Mouse (Mus musculus): ENCODE results near the gene Aurkb. TPM values are rescaled to one million over a fixed set of nuclear protein-coding genes. Genes with fewer than 3 reads are reported as not detected.

The Aurkb gene
- polyA plus RNA-seq, 2 experiments = 109 to 124 TPM

- peaks cover 30% of the 10 kb centered on the region for H3K4me1 ChIP-seq (ENCODE audit: control insufficient read depth, insufficient read depth, low read length)
- peak overlapping the region; percentile 70 for H3K27ac ChIP-seq (replicated peaks; ENCODE audit: low read depth, low read length)
- peak overlapping the region; percentile 60 for H3K4me2 ChIP-seq (replicated peaks; ENCODE audit: low read depth, low read length, severe bottlenecking)
- H3K9me3 ChIP-seq (ENCODE audit: control insufficient read depth, low read length) = no peaks in the 10 kb centered on the region
- TF ChIP-seq POLR2A (IDR thresholded peaks at IDR 0.05; ENCODE audit: borderline replicate concordance, extremely low read depth, insufficient read depth, insufficient read length) = 0 out of 2 replicates have a peak, but pooled peaks have one; percentile 31
- peak; percentile 87 for DNase-seq (ENCODE audit: low spot score)
- peaks cover 34% of the 10 kb centered on the region for H3K36me3 ChIP-seq (ENCODE audit: control insufficient read depth, insufficient read depth, low read length)
- H3K9ac ChIP-seq (ENCODE audit: low read depth, low read length, severe bottlenecking) = peak overlapping the region; percentile 47
- no peaks in the 10 kb centered on the region for H3K27me3 ChIP-seq (ENCODE audit: control insufficient read depth, insufficient read depth, low read length)
- H3K4me3 ChIP-seq (replicated peaks; ENCODE audit: low read length) = peak overlapping the region; percentile 47
- WGBS = 0% methylated on average over 13 of the region's 19 CpGs
- no peak for ATAC-seq (ENCODE audit: low FRiP score, low read depth)
Measured at GRCm38 (mm10) chr11:69098762-69099091, 53.3 kb downstream of the Aurkb start.

GRCm38 (mm10) chr11:69099177-69099914 lies 53.9 kb downstream of the Aurkb start:
- peak overlapping the region; percentile 70 for H3K27ac ChIP-seq (replicated peaks; ENCODE audit: low read depth, low read length)
- H3K4me1 ChIP-seq (ENCODE audit: control insufficient read depth, insufficient read depth, low read length) = peaks cover 28% of the 10 kb centered on the region
- whole genome bisulfite sequencing = 2% methylated on average over 22 of the region's 22 CpGs
- TF ChIP-seq POLR2A (IDR thresholded peaks at IDR 0.05; ENCODE audit: borderline replicate concordance, extremely low read depth, insufficient read depth, insufficient read length) = no peak
- ATAC-seq (ENCODE audit: low FRiP score, low read depth) (no peak), DNase-seq (ENCODE audit: low spot score) (peak; percentile 53)
- H3K36me3 ChIP-seq (ENCODE audit: control insufficient read depth, insufficient read depth, low read length) = peaks cover 40% of the 10 kb centered on the region
- peak overlapping the region; percentile 47 for H3K4me3 ChIP-seq (replicated peaks; ENCODE audit: low read length)
- peak overlapping the region; percentile 60 for H3K4me2 ChIP-seq (replicated peaks; ENCODE audit: low read depth, low read length, severe bottlenecking)
- no peaks in the 10 kb centered on the region for H3K27me3 ChIP-seq (ENCODE audit: control insufficient read depth, insufficient read depth, low read length)
- H3K9me3 ChIP-seq (ENCODE audit: control insufficient read depth, low read length) = no peaks in the 10 kb centered on the region
- H3K9ac ChIP-seq (ENCODE audit: low read depth, low read length, severe bottlenecking) = peak overlapping the region; percentile 47

- Histone ChIP-seq H3K27ac (replicated peaks; ENCODE audit: low read depth, low read length) (peak overlapping the region; percentile 70), H3K9ac (ENCODE audit: low read depth, low read length, severe bottlenecking) (peak overlapping the region; percentile 47; the same call in 1 of the 2 replicates), H3K4me1 (ENCODE audit: control insufficient read depth, insufficient read depth, low read length) (peaks cover 27% of the 10 kb centered on the region), H3K9me3 (ENCODE audit: control insufficient read depth, low read length) (no peaks in the 10 kb centered on the region), H3K36me3 (ENCODE audit: control insufficient read depth, insufficient read depth, low read length) (peaks cover 46% of the 10 kb centered on the region), H3K4me2 (replicated peaks; ENCODE audit: low read depth, low read length, severe bottlenecking) (peak overlapping the region; percentile 60), H3K27me3 (ENCODE audit: control insufficient read depth, insufficient read depth, low read length) (no peaks in the 10 kb centered on the region), H3K4me3 (replicated peaks; ENCODE audit: low read length) (peak overlapping the region; percentile 47)
- peak; percentile 21; the same call in 1 of the 2 replicates for ATAC-seq (ENCODE audit: low FRiP score, low read depth)
- under 1% methylated on average over 23 of the region's 23 CpGs for WGBS
- no peak for TF ChIP-seq POLR2A (IDR thresholded peaks at IDR 0.05; ENCODE audit: borderline replicate concordance, extremely low read depth, insufficient read depth, insufficient read length)
- DNase-seq (ENCODE audit: low spot score) = peak; percentile 83
Measured at GRCm38 (mm10) chr11:69099915-69100345, 54.5 kb downstream of the Aurkb start.

- Histone ChIP-seq H3K4me3 (replicated peaks; ENCODE audit: low read length) (peak overlapping the region; percentile 47), H3K27ac (replicated peaks; ENCODE audit: low read depth, low read length) (no peak overlapping the region), H3K4me1 (ENCODE audit: control insufficient read depth, insufficient read depth, low read length) (peaks cover 27% of the 10 kb centered on the region)
Measured at GRCm38 (mm10) chr11:69100639-69101360, 55.4 kb downstream of the Aurkb start.

More at GRCm38 (mm10) chr11:69100639-69101360, 55.4 kb downstream of the Aurkb start:
- H3K27me3 ChIP-seq (ENCODE audit: control insufficient read depth, insufficient read depth, low read length) = no peaks in the 10 kb centered on the region
- 89% methylated on average over 20 of the region's 20 CpGs for WGBS
- peaks cover 55% of the 10 kb centered on the region for H3K36me3 ChIP-seq (ENCODE audit: control insufficient read depth, insufficient read depth, low read length)
- ATAC-seq (ENCODE audit: low FRiP score, low read depth) (no peak), DNase-seq (ENCODE audit: low spot score) (no peak)
- no peak overlapping the region for H3K9ac ChIP-seq (ENCODE audit: low read depth, low read length, severe bottlenecking)
- H3K9me3 ChIP-seq (ENCODE audit: control insufficient read depth, low read length) = no peaks in the 10 kb centered on the region
- H3K4me2 ChIP-seq (replicated peaks; ENCODE audit: low read depth, low read length, severe bottlenecking) = peak overlapping the region; percentile 60
- TF ChIP-seq POLR2A (IDR thresholded peaks at IDR 0.05; ENCODE audit: borderline replicate concordance, extremely low read depth, insufficient read depth, insufficient read length) = no peak

Other genes starting within 250 kb of the Aurkb start
- 85.7 and 117 TPM in 2 replicates for gene Ndel1, start 173.8 kb upstream of the Aurkb start, polyA plus RNA-seq (2012; rRNA removed)
- gene Ndel1, start 173.8 kb upstream of the Aurkb start, polyA plus RNA-seq (2014; fragmentation: Nextera tagmentation; extraction: Ambion mirVana) = 91.8 and 96.2 TPM in 2 replicates
- gene Rnf222, start 157.1 kb upstream of the Aurkb start, polyA plus RNA-seq (2012; rRNA removed) = 0.45 and 0.58 TPM in 2 replicates
- 0.32 and 0.89 TPM in 2 replicates for gene Rnf222, start 157.1 kb upstream of the Aurkb start, polyA plus RNA-seq (2014; fragmentation: Nextera tagmentation; extraction: Ambion mirVana)
- gene Rpl26, start 144.1 kb upstream of the Aurkb start, polyA plus RNA-seq (2012; rRNA removed) = 2,303 and 3,506 TPM in 2 replicates
- 1,158 and 1,230 TPM in 2 replicates for gene Rpl26, start 144.1 kb upstream of the Aurkb start, polyA plus RNA-seq (2014; fragmentation: Nextera tagmentation; extraction: Ambion mirVana)
- gene Odf4, start 118.6 kb upstream of the Aurkb start, polyA plus RNA-seq (2012; rRNA removed) = 0.09 TPM in 1 of 2 replicates, not detected in the other
- gene Odf4, start 118.6 kb upstream of the Aurkb start, polyA plus RNA-seq (2014; fragmentation: Nextera tagmentation; extraction: Ambion mirVana) = not detected in 2 replicates
- gene Arhgef15, start 88.2 kb upstream of the Aurkb start, polyA plus RNA-seq (2012; rRNA removed) = 12.3 and 23.7 TPM in 2 replicates
- gene Arhgef15, start 88.2 kb upstream of the Aurkb start, polyA plus RNA-seq (2014; fragmentation: Nextera tagmentation; extraction: Ambion mirVana) = 5.3 and 6.6 TPM in 2 replicates
- gene Slc25a35, start 77.5 kb upstream of the Aurkb start, polyA plus RNA-seq (2012; rRNA removed) = 4.7 and 6.9 TPM in 2 replicates
- 2.8 TPM in 2 replicates for gene Slc25a35, start 77.5 kb upstream of the Aurkb start, polyA plus RNA-seq (2014; fragmentation: Nextera tagmentation; extraction: Ambion mirVana)
- 42.8 and 46.7 TPM in 2 replicates for gene Rangrf, start 70.5 kb upstream of the Aurkb start, polyA plus RNA-seq (2012; rRNA removed)
- gene Rangrf, start 70.5 kb upstream of the Aurkb start, polyA plus RNA-seq (2014; fragmentation: Nextera tagmentation; extraction: Ambion mirVana) = 43.4 and 46.3 TPM in 2 replicates
- 27.0 and 35.6 TPM in 2 replicates for gene Pfas, start 37.2 kb upstream of the Aurkb start, polyA plus RNA-seq (2012; rRNA removed)
- gene Pfas, start 37.2 kb upstream of the Aurkb start, polyA plus RNA-seq (2014; fragmentation: Nextera tagmentation; extraction: Ambion mirVana) = 22.0 and 25.6 TPM in 2 replicates
- gene Ctc1, start 29.7 kb upstream of the Aurkb start, polyA plus RNA-seq (2012; rRNA removed) = 76.4 and 110 TPM in 2 replicates
- 44.6 and 49.1 TPM in 2 replicates for gene Ctc1, start 29.7 kb upstream of the Aurkb start, polyA plus RNA-seq (2014; fragmentation: Nextera tagmentation; extraction: Ambion mirVana)
- 15.2 and 15.6 TPM in 2 replicates for gene Borcs6, start 14.1 kb downstream of the Aurkb start, polyA plus RNA-seq (2012; rRNA removed)
- 12.3 and 13.9 TPM in 2 replicates for gene Borcs6, start 14.1 kb downstream of the Aurkb start, polyA plus RNA-seq (2014; fragmentation: Nextera tagmentation; extraction: Ambion mirVana)
- gene Tmem107, start 25.2 kb downstream of the Aurkb start, polyA plus RNA-seq (2012; rRNA removed) = 47.8 and 71.0 TPM in 2 replicates
- 54.4 and 55.2 TPM in 2 replicates for gene Tmem107, start 25.2 kb downstream of the Aurkb start, polyA plus RNA-seq (2014; fragmentation: Nextera tagmentation; extraction: Ambion mirVana)
- gene Vamp2, start 42.8 kb downstream of the Aurkb start, polyA plus RNA-seq (2012; rRNA removed) = 199 and 224 TPM in 2 replicates
- gene Vamp2, start 42.8 kb downstream of the Aurkb start, polyA plus RNA-seq (2014; fragmentation: Nextera tagmentation; extraction: Ambion mirVana) = 89.8 and 98.1 TPM in 2 replicates
- gene Per1, start 49.6 kb downstream of the Aurkb start, polyA plus RNA-seq (2012; rRNA removed) = 19.3 and 25.4 TPM in 2 replicates
- gene Per1, start 49.6 kb downstream of the Aurkb start, polyA plus RNA-seq (2014; fragmentation: Nextera tagmentation; extraction: Ambion mirVana) = 16.0 and 22.5 TPM in 2 replicates
- gene Hes7, start 74.8 kb downstream of the Aurkb start, polyA plus RNA-seq (2012; rRNA removed) = 1.1 and 1.4 TPM in 2 replicates
- gene Hes7, start 74.8 kb downstream of the Aurkb start, polyA plus RNA-seq (2014; fragmentation: Nextera tagmentation; extraction: Ambion mirVana) = 0.30 and 0.77 TPM in 2 replicates
- 1.1 and 1.4 TPM in 2 replicates for gene 9130213A22Rik, start 76.9 kb downstream of the Aurkb start, polyA plus RNA-seq (2012; rRNA removed)
- gene 9130213A22Rik, start 76.9 kb downstream of the Aurkb start, polyA plus RNA-seq (2014; fragmentation: Nextera tagmentation; extraction: Ambion mirVana) = 0.41 and 0.77 TPM in 2 replicates
- gene Aloxe3, start 80.2 kb downstream of the Aurkb start, polyA plus RNA-seq (2012; rRNA removed) = 1.6 TPM in 2 replicates
- gene Aloxe3, start 80.2 kb downstream of the Aurkb start, polyA plus RNA-seq (2014; fragmentation: Nextera tagmentation; extraction: Ambion mirVana) = 1.6 and 2.2 TPM in 2 replicates
- 0.24 and 0.26 TPM in 2 replicates for gene Alox12b, start 111.3 kb downstream of the Aurkb start, polyA plus RNA-seq (2012; rRNA removed)
- 0.26 and 0.83 TPM in 2 replicates for gene Alox12b, start 111.3 kb downstream of the Aurkb start, polyA plus RNA-seq (2014; fragmentation: Nextera tagmentation; extraction: Ambion mirVana)
- gene Alox8, start 152.2 kb downstream of the Aurkb start, polyA plus RNA-seq (2012; rRNA removed) = 0.04 and 0.06 TPM in 2 replicates
- gene Alox8, start 152.2 kb downstream of the Aurkb start, polyA plus RNA-seq (2014; fragmentation: Nextera tagmentation; extraction: Ambion mirVana) = 0.08 and 0.15 TPM in 2 replicates
- 0.09 and 0.14 TPM in 2 replicates for gene Gucy2e, start 191.4 kb downstream of the Aurkb start, polyA plus RNA-seq (2012; rRNA removed)
- gene Gucy2e, start 191.4 kb downstream of the Aurkb start, polyA plus RNA-seq (2014; fragmentation: Nextera tagmentation; extraction: Ambion mirVana) = 0.06 and 0.12 TPM in 2 replicates